Mouse (Mus musculus): Measurements from ENCODE around the gene Pacrg. TPM values are rescaled to one million over a fixed set of nuclear protein-coding genes. Genes with fewer than 3 reads are reported as not detected.

The Pacrg gene
- total RNA-seq, 2 experiments from 2014 or later, result not detected

- ATAC-seq (replicated peaks; ENCODE audit: low FRiP score, poor library complexity, severe bottlenecking), result no peak
Measured at GRCm38 (mm10) chr17:10469874-10470568, 370.1 kb downstream of the Pacrg start.

- ATAC-seq (replicated peaks; ENCODE audit: low FRiP score, poor library complexity, severe bottlenecking), result no peak
Measured at GRCm38 (mm10) chr17:10467102-10467501, 373.0 kb downstream of the Pacrg start.

DNA sequence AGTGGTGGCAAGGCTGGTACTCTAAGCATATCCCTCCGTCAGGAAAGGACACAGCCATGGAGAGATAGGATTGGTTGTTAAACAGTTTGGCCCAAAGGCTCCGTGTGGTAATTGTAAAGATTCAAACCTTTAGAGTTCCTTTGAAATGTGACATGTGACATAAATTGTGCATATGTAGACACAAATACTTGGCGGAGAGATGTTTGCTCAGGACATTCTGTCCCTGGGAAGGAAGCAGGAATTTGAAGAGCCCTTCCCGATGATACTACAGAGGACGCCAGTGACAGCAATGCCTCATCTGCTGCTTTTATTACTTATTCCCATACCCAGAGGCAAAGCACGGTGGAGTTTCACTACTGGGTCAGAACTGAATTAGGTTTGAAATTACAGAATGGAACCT is 374.6 kb downstream of the Pacrg start:
- ATAC-seq (replicated peaks; ENCODE audit: low FRiP score, poor library complexity, severe bottlenecking), result no peak

GRCm38 (mm10) chr17:10464700-10465099 is 375.4 kb downstream of the Pacrg start:
- ATAC-seq (replicated peaks; ENCODE audit: low FRiP score, poor library complexity, severe bottlenecking), result no peak

DNA sequence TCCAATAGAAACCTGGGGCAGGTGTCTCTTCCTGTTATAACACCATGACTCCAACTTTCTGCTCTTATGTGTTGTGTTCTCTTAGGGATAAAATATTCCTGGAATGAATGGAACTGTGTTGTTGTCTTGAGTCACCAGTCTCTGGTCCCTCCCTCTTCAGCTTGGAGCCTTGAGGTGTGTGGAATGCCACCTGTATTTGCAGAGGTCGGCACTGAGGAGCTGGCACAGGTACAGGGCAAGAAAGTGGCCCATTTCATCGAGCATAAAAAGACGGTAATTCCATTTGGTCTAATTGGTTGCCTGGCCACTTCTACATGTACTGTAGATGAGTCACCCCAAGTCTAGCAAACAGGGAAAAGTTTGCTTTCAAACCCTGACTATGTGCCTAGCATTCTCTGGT is 376.5 kb downstream of the Pacrg start:
- ATAC-seq (replicated peaks; ENCODE audit: low FRiP score, poor library complexity, severe bottlenecking), result no peak

DNA sequence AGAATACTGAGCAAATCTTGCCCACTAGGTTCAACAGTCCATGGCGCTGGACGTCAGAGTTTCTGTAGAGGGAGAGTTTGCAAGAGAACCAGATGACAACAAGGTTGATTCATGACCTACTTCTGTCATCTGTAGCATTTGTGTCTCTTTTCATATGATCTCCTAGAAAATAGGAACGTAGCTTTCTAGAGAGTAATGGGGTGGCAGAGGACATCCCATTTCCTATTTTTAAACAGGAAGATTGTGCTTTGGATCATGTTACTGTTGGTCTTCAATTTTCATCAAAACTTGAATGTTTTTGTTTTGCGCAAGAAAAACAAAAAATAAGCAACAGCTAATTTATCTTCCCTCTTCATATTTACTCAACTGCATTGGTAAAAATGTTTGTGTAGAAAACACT is 379.2 kb downstream of the Pacrg start:
- no peak for ATAC-seq (replicated peaks; ENCODE audit: low FRiP score, poor library complexity, severe bottlenecking)

- no peak for ATAC-seq (replicated peaks; ENCODE audit: low FRiP score, poor library complexity, severe bottlenecking)
Measured at GRCm38 (mm10) chr17:10458743-10459142, 381.4 kb downstream of the Pacrg start.

DNA sequence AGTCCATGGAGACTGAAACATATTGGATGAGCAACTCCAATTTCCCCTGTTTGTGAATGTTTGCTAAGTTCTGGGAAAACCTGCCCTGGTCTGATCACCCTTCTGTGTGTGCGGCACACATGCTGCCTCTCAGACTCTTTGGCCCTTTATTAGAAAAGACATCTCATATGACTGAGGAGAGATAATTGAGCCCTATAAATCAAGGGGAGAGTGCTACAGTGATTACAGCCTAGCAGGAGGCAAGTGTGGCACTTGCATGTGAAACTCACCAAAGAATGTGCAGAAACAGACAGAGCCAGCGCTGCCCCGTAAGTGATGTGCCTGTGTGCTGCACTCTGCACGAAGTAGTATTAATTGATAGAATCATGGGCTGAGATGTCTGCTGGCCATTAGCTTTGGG is 383.7 kb downstream of the Pacrg start:
- no peak for ATAC-seq (replicated peaks; ENCODE audit: low FRiP score, poor library complexity, severe bottlenecking)

DNA sequence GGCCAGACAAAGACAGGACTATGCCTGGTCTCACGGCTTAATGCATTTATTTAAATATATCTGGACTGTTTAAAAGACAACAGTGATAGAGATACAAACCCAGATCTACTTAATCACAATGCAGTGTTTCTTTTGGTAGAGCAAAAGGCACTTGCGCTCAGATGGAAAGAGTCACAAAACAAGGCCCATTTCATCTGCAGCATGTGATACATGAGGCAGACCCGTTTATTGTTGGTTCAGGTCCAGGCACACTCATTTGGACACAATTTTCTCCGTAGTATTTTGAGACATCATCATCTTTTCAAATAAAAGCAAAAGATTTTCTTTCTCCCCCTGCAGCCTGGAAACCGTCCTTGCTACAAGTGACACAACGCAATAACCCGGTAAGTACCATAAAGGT is 384.1 kb downstream of the Pacrg start:
- no peak for ATAC-seq (replicated peaks; ENCODE audit: low FRiP score, poor library complexity, severe bottlenecking)

DNA sequence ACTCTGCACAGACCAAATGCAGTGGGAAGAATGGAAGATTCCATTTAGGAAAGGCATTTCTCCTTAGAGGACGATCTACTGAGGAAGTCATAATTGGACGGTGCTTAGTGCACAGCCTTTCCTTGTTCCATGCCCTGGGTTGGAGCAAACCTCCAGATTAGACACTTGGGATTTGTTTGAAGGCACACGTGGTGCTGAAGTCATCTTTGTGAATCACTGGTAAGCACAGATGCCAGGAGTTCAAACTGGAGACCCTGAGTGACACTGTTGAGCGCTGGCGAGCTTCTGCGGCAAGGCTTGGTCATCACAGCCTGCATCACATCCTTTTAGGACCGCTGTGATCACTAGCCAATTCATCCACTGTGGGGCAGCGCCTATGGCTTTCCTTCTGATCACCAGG is 385.7 kb downstream of the Pacrg start:
- no peak for ATAC-seq (replicated peaks; ENCODE audit: low FRiP score, poor library complexity, severe bottlenecking)

- no peak for ATAC-seq (replicated peaks; ENCODE audit: low FRiP score, poor library complexity, severe bottlenecking)
Measured at GRCm38 (mm10) chr17:10452801-10453200, 387.3 kb downstream of the Pacrg start.

DNA sequence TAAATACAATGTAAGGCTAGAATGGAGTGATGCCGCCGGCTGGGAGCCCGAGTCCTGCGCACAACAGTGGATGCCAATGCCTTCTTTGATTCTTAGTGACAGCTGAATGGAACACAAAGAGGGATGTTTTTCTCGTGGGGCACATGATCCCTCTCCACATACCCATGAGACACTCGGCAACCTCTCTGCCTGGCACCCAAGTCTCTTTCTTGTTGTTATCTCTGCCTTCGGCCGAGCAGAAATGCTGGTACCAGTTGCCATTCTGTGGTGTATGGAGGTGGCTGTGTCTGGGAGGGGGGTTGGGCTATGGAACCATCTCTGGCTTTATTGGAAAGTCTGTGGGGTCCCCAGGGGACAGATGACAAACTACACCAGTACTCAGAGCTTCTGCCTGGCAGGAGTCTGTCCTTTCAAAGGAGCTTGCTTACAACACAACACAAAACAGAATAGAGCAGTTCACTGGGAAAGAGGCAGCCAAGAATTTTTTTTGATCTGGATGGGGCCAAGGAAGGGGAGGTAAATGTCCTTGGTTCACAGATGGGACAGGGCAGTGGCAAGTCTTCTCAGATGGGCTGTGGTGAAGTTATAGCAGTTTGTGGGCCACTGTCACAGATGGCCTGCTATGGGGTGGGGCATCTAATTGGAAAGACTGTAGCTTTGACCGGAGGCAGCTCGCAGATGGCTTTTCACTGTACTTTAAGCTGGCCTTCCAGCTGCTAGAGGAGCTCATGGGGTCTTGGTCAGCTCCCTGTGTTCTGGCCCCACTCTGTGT is 388.6 kb downstream of the Pacrg start:
- ATAC-seq (replicated peaks; ENCODE audit: low FRiP score, poor library complexity, severe bottlenecking), result no peak

DNA sequence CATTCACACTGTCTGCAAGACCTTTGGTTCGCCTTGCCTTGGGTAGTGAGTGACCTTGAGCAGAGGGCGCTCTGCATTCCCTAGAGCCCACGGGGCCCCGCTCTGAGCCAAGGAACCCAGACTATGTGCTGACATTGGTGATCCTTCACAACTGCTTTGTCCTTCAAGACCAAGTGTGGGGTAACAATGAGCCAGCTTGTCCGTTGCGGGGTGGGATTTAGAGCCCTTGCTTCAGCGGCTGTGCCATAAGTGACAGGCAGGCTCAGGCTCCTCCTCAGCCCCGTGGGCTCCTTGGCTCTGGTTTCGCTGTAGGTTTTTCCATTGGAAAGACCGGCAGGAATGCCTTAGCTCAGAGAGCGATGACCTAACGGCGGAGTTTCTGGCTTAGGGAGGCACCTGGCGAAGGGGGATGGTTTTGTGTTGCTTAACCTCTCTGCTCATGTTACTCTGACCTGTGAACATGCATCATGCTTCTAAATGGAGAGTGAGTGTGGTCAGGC is 390.3 kb downstream of the Pacrg start:
- no peak for ATAC-seq (replicated peaks; ENCODE audit: low FRiP score, poor library complexity, severe bottlenecking)

- ATAC-seq (replicated peaks; ENCODE audit: low FRiP score, poor library complexity, severe bottlenecking), result no peak
Measured at GRCm38 (mm10) chr17:10448417-10448816, 391.7 kb downstream of the Pacrg start.

- no peak for ATAC-seq (replicated peaks; ENCODE audit: low FRiP score, poor library complexity, severe bottlenecking)
Measured at GRCm38 (mm10) chr17:10441501-10442111, 398.5 kb downstream of the Pacrg start.

- no peak for ATAC-seq (replicated peaks; ENCODE audit: low FRiP score, poor library complexity, severe bottlenecking)
Measured at GRCm38 (mm10) chr17:10440961-10441360, 399.1 kb downstream of the Pacrg start.

- ATAC-seq (replicated peaks; ENCODE audit: low FRiP score, poor library complexity, severe bottlenecking), result no peak
Measured at GRCm38 (mm10) chr17:10439815-10440214, 400.3 kb downstream of the Pacrg start.

- no peak for ATAC-seq (replicated peaks; ENCODE audit: low FRiP score, poor library complexity, severe bottlenecking)
Measured at GRCm38 (mm10) chr17:10434867-10435266, 405.2 kb downstream of the Pacrg start.

GRCm38 (mm10) chr17:10432525-10433180 is 407.5 kb downstream of the Pacrg start:
- no peak for ATAC-seq (replicated peaks; ENCODE audit: low FRiP score, poor library complexity, severe bottlenecking)

DNA sequence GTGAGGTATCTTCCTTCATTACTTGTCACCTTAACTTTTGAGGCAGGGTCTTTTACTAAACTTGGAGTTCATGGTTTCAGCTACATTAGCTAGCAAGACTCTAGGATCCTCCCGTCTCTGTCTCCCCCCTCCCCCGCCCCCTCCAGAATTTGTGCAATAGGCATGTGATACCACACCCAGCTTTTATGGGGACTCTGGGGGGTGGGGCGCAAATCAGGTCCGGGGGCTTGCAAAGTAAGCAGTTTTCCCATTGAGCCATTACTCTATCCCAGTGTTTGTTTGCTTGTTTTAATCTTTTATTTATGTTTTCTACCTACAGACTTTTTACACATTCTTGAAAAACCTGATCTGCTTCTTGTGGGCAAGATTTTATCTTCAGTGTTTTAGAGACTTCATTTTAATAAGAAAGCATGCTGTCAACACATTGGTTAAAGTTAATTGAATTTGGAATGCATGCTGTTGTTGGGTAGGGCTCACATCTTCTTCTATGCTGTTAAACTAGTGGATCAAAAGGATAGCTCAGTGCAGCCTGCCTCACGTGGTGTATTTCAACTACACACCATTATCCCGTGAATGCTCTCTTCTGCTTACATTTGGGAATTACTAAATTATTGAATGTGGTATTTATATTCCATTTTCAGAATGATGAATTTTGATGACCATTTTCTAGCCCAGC is 408.1 kb downstream of the Pacrg start:
- no peak for ATAC-seq (replicated peaks; ENCODE audit: low FRiP score, poor library complexity, severe bottlenecking)

Measured in erythroid progenitor cell, adult 5-6 weeks (primary cell).